Mouse (Mus musculus) heart, embryonic 13.5 days (tissue): ENCODE measurements around the gene Ankrd13c. TPM values are rescaled to one million over a fixed set of nuclear protein-coding genes. Genes with fewer than 3 reads are reported as not detected.

Source experiments
- ATAC-seq: fragments of 200-750 bp; cut with Nextera tagmentation; 2 replicates; pipeline ENCODE4 v1.8.0; 2017; ENCODE audit warnings: moderate TSS enrichment; ENCODE audit not compliant: insufficient number of reproducible peaks, low FRiP score, low TSS enrichment; ENCODE audit errors: extremely low read depth
- H3K27ac ChIP-seq: fragments of 300-500 bp; sonication (generic); replicated peaks from 2 replicates; pipeline ENCODE4 v1.5.1; 2015; ENCODE audit warnings: moderate library complexity, mild to moderate bottlenecking, inconsistent platforms
- H3K27me3 ChIP-seq: fragments of 300-500 bp; sonication (generic); replicated peaks from 2 replicates; pipeline ENCODE4 v1.6.1; 2015; ENCODE audit warnings: mild to moderate bottlenecking, inconsistent platforms
- H3K36me3 ChIP-seq: fragments of 300-500 bp; sonication (generic); 2 replicates; pipeline ENCODE4 v1.6.1; 2015; ENCODE audit warnings: mild to moderate bottlenecking, inconsistent platforms
- H3K4me1 ChIP-seq: fragments of 300-500 bp; sonication (generic); 2 replicates; pipeline ENCODE4 v1.6.1; 2015; ENCODE audit warnings: inconsistent platforms
- H3K4me2 ChIP-seq: fragments of 300-500 bp; sonication (generic); 2 replicates; pipeline ENCODE4 v1.6.1; 2015; ENCODE audit warnings: inconsistent platforms, mild to moderate bottlenecking, moderate library complexity
- H3K4me3 ChIP-seq: fragments of 300-500 bp; sonication (generic); 2 replicates; pipeline ENCODE4 v1.5.1; 2015; ENCODE audit warnings: moderate library complexity, mild to moderate bottlenecking, inconsistent platforms
- H3K9ac ChIP-seq: fragments of 300-500 bp; sonication (generic); 2 replicates; pipeline ENCODE4 v1.6.1; 2015; ENCODE audit warnings: inconsistent platforms, mild to moderate bottlenecking, moderate library complexity
- H3K9me3 ChIP-seq: fragments of 300-500 bp; sonication (generic); 2 replicates; pipeline ENCODE4 v1.6.1; 2016; ENCODE audit warnings: inconsistent platforms
- WGBS: fragments of 180-500 bp; shearing (Covaris S2); methylation state at CpG from one replicate; pipeline ENCODE4 v1.1.7; 2015; ENCODE audit warnings: mixed read lengths; 5-methylcytosine and 5-hydroxymethylcytosine counted together
- polyA plus RNA-seq: library from polyadenylated mRNA; unstranded; fragments of >200 nt; fragmentation: Nextera tagmentation; extraction: Ambion mirVana; gene quantifications from 2 replicates; pipeline ENCODE4 v1.2.1, GENCODE M21; 2015

Ankrd13c gene
- polyA plus RNA-seq, 1 experiment from 2014 or later, result 19.0 TPM

DNA sequence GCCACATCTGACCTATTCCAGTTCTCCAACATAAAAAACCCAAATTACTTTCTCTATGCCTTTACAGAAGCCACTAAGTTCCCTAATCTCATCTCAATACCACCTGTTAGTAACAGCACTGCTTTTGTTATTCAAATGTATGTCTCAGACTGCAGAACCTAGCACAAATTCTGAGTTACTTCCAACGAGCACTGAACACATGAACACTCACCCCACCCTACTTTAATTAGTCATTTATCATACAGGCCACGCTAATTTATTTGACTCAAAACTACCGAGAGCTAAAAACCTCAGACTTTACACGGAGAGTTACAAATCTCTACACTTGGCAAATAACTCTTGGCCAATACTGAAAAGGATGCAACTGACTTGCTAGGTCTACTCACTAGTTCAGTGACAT is 85.1 kb downstream of the Ankrd13c start:
- H3K36me3 ChIP-seq, result peaks cover 8% of the 10 kb centered on the region
- peak overlapping the region; percentile 96 for H3K27ac ChIP-seq
- no peaks in the 10 kb centered on the region for H3K27me3 ChIP-seq
- H3K4me2 ChIP-seq, result peak overlapping the region; percentile 81
- peak overlapping the region; percentile 94 for H3K9ac ChIP-seq
- H3K4me1 ChIP-seq, result peaks cover 43% of the 10 kb centered on the region
- 9% methylated on average over 4 of the region's 4 CpGs for WGBS
- H3K4me3 ChIP-seq, result peak overlapping the region; percentile 87
- no peak for ATAC-seq
- H3K9me3 ChIP-seq, result no peaks in the 10 kb centered on the region

- Histone ChIP-seq H3K4me1 (peaks cover 34% of the 10 kb centered on the region), H3K27ac (peak overlapping the region; percentile 92), H3K4me3 (peak overlapping the region; percentile 79), H3K9me3 (no peaks in the 10 kb centered on the region), H3K36me3 (peaks cover 6% of the 10 kb centered on the region), H3K9ac (peak overlapping the region; percentile 92), H3K27me3 (no peaks in the 10 kb centered on the region), H3K4me2 (peak overlapping the region; percentile 85)
- WGBS, result 2% methylated on average over 11 of the region's 11 CpGs
- no peak for ATAC-seq
These were observed 88.8 kb downstream of the Ankrd13c start for GRCm38 (mm10) chr3:158035866-158036265.

DNA sequence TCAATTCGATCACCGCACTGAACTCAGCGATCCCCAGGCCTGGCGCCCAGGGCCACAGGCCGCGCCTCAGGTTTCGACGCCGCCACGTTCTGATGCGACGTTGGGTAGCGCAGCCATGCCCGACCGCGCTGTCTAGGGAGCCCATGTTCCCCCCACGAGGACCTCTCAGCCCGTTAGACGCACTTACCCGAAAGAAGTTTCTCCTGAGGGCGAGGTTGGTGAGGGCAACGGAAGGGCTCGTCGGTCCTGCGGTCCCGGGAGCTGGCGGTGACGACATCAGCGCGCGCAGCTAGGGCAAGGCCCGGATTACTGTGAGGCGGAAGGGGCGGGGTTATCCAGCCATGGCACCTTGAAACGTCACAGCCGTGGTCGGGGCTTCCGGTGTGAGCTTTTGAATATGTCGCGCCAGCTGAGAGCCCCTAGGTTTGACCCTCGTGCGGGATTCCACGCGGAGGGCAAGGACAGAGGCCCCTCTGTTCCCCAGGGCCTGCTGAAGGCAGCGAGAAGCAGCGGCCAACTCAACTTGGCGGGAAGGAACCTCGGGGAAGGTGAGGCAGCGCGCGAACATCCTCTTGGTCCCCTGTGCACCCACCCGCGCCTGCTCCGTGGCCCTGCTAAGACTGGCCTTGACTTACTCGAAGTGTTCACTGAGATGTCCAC is 89.4 kb downstream of the Ankrd13c start, which contains the start of the genes Srsf11 and Lrrc40:
Srsf11 (minus strand) TSS at position 311 of the 660 bp plus-strand sequence.
Lrrc40 (plus strand) TSS at position 334 of the 660 bp plus-strand sequence.
- Histone ChIP-seq H3K9me3 (no peaks in the 10 kb centered on the region), H3K27me3 (no peaks in the 10 kb centered on the region), H3K9ac (peak within 1 kb of the TSS; percentile 92), H3K4me3 (peak within 1 kb of the TSS; percentile 79), H3K27ac (peak within 1 kb of the TSS; percentile 92), H3K4me2 (peak within 1 kb of the TSS; percentile 85), H3K4me1 (peaks cover 34% of the 10 kb centered on the region), H3K36me3 (peaks cover 6% of the 10 kb centered on the region)
- ATAC-seq, result peak; percentile 92
- WGBS, result under 1% methylated on average over 55 of the region's 55 CpGs

GRCm38 (mm10) chr3:158038106-158038505 is 91.1 kb downstream of the Ankrd13c start:
- no peak overlapping the region for H3K27ac ChIP-seq
- WGBS, result 91% methylated on average over 3 of the region's 3 CpGs

DNA sequence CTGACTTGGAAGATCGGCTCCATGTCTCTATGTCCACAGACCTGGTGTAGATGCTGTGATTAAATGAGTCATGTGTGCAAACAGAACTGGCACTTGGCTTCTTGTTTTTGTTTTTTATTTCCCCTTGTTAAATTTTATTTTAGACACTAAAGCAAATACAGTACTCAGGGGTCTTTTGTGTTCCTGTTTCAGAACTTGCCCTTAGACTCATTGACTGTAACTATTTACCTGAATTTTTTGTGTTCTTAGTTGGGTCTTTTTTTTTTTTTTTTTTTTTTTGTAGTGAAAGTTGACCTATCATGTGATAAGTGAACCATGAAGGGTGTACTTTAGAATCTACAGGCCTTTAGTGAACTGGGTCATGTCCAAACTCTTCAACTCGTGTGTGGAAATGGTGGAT is 93.7 kb downstream of the Ankrd13c start:
- Histone ChIP-seq H3K9ac (no peak overlapping the region), H3K27ac (no peak overlapping the region), H3K27me3 (no peaks in the 10 kb centered on the region), H3K4me1 (peaks cover 8% of the 10 kb centered on the region), H3K36me3 (peaks cover 7% of the 10 kb centered on the region), H3K4me2 (no peak overlapping the region), H3K4me3 (no peak overlapping the region), H3K9me3 (no peaks in the 10 kb centered on the region)
- no peak for ATAC-seq
- 89% methylated on average over 2 of the region's 2 CpGs for WGBS

More at GRCm38 (mm10) chr3:158038106-158038505, 91.1 kb downstream of the Ankrd13c start:
- peaks cover 6% of the 10 kb centered on the region for H3K36me3 ChIP-seq
- no peak overlapping the region for H3K9ac ChIP-seq
- H3K4me2 ChIP-seq, result peak overlapping the region; percentile 85; the same call in 1 of the 2 replicates
- H3K4me3 ChIP-seq, result no peak overlapping the region
- H3K9me3 ChIP-seq, result no peaks in the 10 kb centered on the region
- no peaks in the 10 kb centered on the region for H3K27me3 ChIP-seq
- ATAC-seq, result no peak
- peaks cover 24% of the 10 kb centered on the region for H3K4me1 ChIP-seq

DNA sequence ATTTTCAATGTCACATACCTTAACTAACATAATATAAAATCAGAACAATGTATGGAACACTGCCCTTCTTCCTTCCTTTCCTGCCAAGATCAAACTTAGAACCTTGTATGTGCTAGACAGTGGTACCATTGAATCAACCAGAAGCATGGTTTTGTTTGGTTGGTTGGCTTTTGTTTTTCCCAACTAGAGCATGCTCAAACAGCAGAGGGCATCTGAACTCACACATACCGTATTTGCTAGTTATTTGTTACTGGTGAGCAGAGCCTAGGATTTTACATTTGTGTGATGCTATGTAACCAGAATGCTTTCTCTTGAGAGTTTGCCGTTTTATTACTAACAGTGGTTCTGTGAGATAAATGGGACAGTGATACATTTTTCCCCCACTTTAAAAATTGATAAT is 102.5 kb downstream of the Ankrd13c start:
- no peak overlapping the region for H3K4me3 ChIP-seq
- no peak overlapping the region for H3K9ac ChIP-seq
- H3K4me1 ChIP-seq, result no peaks in the 10 kb centered on the region
- 80% methylated on average over 2 of the region's 2 CpGs for WGBS
- no peak overlapping the region for H3K27ac ChIP-seq
- H3K9me3 ChIP-seq, result no peaks in the 10 kb centered on the region
- H3K4me2 ChIP-seq, result no peak overlapping the region
- no peak for ATAC-seq
- H3K27me3 ChIP-seq, result no peaks in the 10 kb centered on the region
- peaks cover 45% of the 10 kb centered on the region for H3K36me3 ChIP-seq

Other genes with a start within 250 kb of the Ankrd13c start
- 2.1 and 3.2 TPM in 2 replicates for gene Cth, start 22.2 kb upstream of the Ankrd13c start, polyA plus RNA-seq
- 161 and 164 TPM in 2 replicates for gene Srsf11, start 89.4 kb downstream of the Ankrd13c start, polyA plus RNA-seq
- 43.7 and 44.8 TPM in 2 replicates for gene Lrrc40, start 89.4 kb downstream of the Ankrd13c start, polyA plus RNA-seq